ENCODE assay signal across 7 mouse cellular contexts in genomic region chr15:83210229-83210628, GRCm38 (mm10). TPM values are rescaled to one million over a fixed set of nuclear protein-coding genes. Genes with fewer than 3 reads are reported as not detected.
A peak's percentile ranks its signal among the peaks of the same experiment; 100 is the strongest.
DNase-seq lines count a peak whose midpoint lies in the region; ATAC-seq lines count a peak whose summit lies in the region.

No protein-coding gene starts in this region.

- peak overlapping the region; percentile 55 for H3K4me2 ChIP-seq in hindbrain, embryonic 15.5 days

- DNase-seq in ZHBTc4 (ENCODE audit: low read depth, low spot score) = peak; percentile 81
- DNase-seq in cerebellum, adult 9-10 months = peak; percentile 29
- peak; percentile 41 to 55 for DNase-seq in frontal cortex, postnatal 36 days (ENCODE audit: low spot score in 2 of 2)
- peak; percentile 36 to 40 for DNase-seq in layer of hippocampus, postnatal 36 days
- peak; percentile 67 to 78 for DNase-seq in lung, postnatal 4 days
- peak; percentile 81 for DNase-seq in right cerebral cortex, postnatal 14 days

- ATAC-seq in hindbrain, embryonic 15.5 days (ENCODE audit: low FRiP score, low read depth) = no peak

- H3K27ac ChIP-seq in hindbrain, embryonic 15.5 days (replicated peaks) = no peak overlapping the region

- H3K36me3 ChIP-seq in hindbrain, embryonic 15.5 days = no peaks in the 10 kb centered on the region

- 18% methylated on average over 11 of the region's 11 CpGs for WGBS in hindbrain, embryonic 15.5 days

- no peaks in the 10 kb centered on the region for H3K27me3 ChIP-seq in hindbrain, embryonic 15.5 days

- peaks cover 5% of the 10 kb centered on the region; the same call in 1 of the 2 replicates for H3K4me1 ChIP-seq in hindbrain, embryonic 15.5 days (replicated peaks)

- H3K4me3 ChIP-seq in hindbrain, embryonic 15.5 days = peak overlapping the region; percentile 23

- no peaks in the 10 kb centered on the region for H3K9me3 ChIP-seq in hindbrain, embryonic 15.5 days

- H3K9ac ChIP-seq in hindbrain, embryonic 15.5 days = no peak overlapping the region

RNA-seq across cellular contexts. Expression of gene Cyb5r3, which starts 37.8 kb away (rescaled TPM):
- 116 and 144 TPM in 2 replicates for polyA plus RNA-seq in hindbrain, embryonic 15.5 days (2015; fragmentation: Nextera tagmentation; extraction: Ambion mirVana)
- 10 to 100 TPM; 59.0 to 60.0 TPM for total RNA-seq in layer of hippocampus, postnatal 36 days (2021)

RNA-seq across cellular contexts. Expression of gene A4galt, which starts 41.3 kb away (rescaled TPM):
- polyA plus RNA-seq in hindbrain, embryonic 15.5 days (2015; fragmentation: Nextera tagmentation; extraction: Ambion mirVana) = 4.6 and 5.2 TPM in 2 replicates
- total RNA-seq in layer of hippocampus, postnatal 36 days (2021) = 1 to 10 TPM; 2.0 to 4.0 TPM

Comparison
In these comparisons a context has a peak if more than half of its experiments do, and no peak if none do; other contexts are left out.
1. DNase-seq: peak in every context shown above with its lines; median percentile 81 in ZHBTc4; 81 in right cerebral cortex, postnatal 14 days; 72 in lung, postnatal 4 days; 48 in frontal cortex, postnatal 36 days; 38 in layer of hippocampus, postnatal 36 days; 29 in cerebellum, adult 9-10 months.